Mouse (Mus musculus): ENCODE measurements at regions not wholly inside any gene's neighbourhood (a gene's known extent, or its start where the extent isn't known, plus 50 kb on each side); places are given as distances from the start of the nearest gene placed in this dataset.

GRCm38 (mm10) chr1:65587402-65587801, 305.5 kb downstream of the Pth2r start:
- TF ChIP-seq POLR2A (IDR thresholded peaks at IDR 0.05; ENCODE audit: extremely low read depth, insufficient read depth, low read length) (no peak), CTCF (IDR thresholded peaks at IDR 0.05; ENCODE audit: extremely low read depth, insufficient read depth, low read length) (no peak)

All from cortical plate, adult 2 months (tissue).